Mouse (Mus musculus): ENCODE data around the gene Gpatch1.
A peak's percentile ranks its signal among the peaks of the same experiment; 100 is the strongest.

GRCm38 (mm10) chr7:35252041-35252558 lies 66.1 kb downstream of the Gpatch1 start:
- TF ChIP-seq CTCF (IDR thresholded peaks at IDR 0.05; ENCODE audit: low read depth) (peak; percentile 32; the same call in 1 of the 2 replicates), EP300 (IDR thresholded peaks at IDR 0.05; ENCODE audit: low read depth) (no peak)

Data from liver, embryonic 14.5 days (tissue).